Mouse (Mus musculus) G1E (cell line): ENCODE results near the gene Mkln1.

ENCODE experiments used
- CTCF ChIP-seq: IDR thresholded peaks from 2 replicates; pipeline ENCODE4 v1.5.1; 2012; ENCODE audit warnings: low read depth, low read length, inconsistent platforms, mixed read lengths
- GATA1 ChIP-seq: IDR thresholded peaks from 2 replicates; pipeline ENCODE4 v1.6.1; 2012; ENCODE audit warnings: borderline replicate concordance, low read length, inconsistent platforms, mixed read lengths

- TF ChIP-seq CTCF, result no peak
- TF ChIP-seq GATA1, result no peak
These were observed 41.2 kb upstream of the Mkln1 start for GRCm38 (mm10) chr6:31357286-31357685.
